Mouse (Mus musculus) heart, postnatal 0 days (tissue): ENCODE measurements at regions not wholly inside any gene's neighbourhood (a gene's known extent, or its start where the extent isn't known, plus 50 kb on each side); places are given as distances from the start of the nearest gene placed in this dataset.

Source experiments
- CTCF ChIP-seq: IDR thresholded peaks from 2 replicates; pipeline ENCODE4 v1.5.1; 2016; ENCODE audit warnings: antibody characterized with exemption, control low read depth, low read depth
- EP300 ChIP-seq: IDR thresholded peaks from 2 replicates; pipeline ENCODE4 v1.6.1; 2016; ENCODE audit warnings: antibody characterized with exemption, low read depth

GRCm38 (mm10) chr1:89281107-89281655 lies 173.4 kb upstream of the Agap1 start:
- TF ChIP-seq EP300 (no peak), CTCF (no peak)
